Mouse (Mus musculus) erythroblast, embryonic 14.5 days (primary cell): ENCODE data around the gene Cdk8.

ENCODE experiments used
- GATA1 ChIP-seq: IDR thresholded peaks from 2 replicates; pipeline ENCODE4 v1.6.1; 2012; ENCODE audit warnings: low read length, inconsistent platforms, mixed read lengths
- TAL1 ChIP-seq: IDR thresholded peaks from 3 replicates; pipeline ENCODE4 v1.6.1; 2012; ENCODE audit warnings: low read length, inconsistent platforms, mixed read lengths

- TF ChIP-seq GATA1 (no peak), TAL1 (no peak)
These were observed 76.2 kb downstream of the Cdk8 start for GRCm38 (mm10) chr5:146307046-146307743.
